Mouse (Mus musculus): ENCODE data around the gene Mycl.
"Not testable (repeated sequence)": the region's sequence is repeated elsewhere in the genome, so short reads cannot be mapped to it uniquely, and the experiment has no call there.

Gene Mycl

DNA sequence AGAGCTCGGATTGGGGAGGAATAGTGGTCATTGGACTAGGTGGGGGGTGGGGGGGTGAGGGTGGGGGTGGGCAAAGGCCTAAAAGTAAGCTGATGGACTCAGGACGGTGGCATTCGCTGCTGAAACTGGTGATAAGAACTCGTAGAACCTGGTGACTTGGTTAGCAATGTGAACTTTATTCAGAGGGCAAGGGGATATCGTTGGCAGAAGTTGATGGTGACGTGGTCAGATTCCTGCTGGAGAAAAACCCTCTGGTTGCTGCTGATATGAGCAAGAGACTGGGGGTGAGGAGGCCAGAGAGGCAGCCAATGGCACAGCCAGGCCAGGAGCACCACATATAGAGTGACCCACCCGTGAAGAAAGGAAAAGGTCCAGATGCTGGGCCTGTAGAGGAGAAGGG lies 14.2 kb upstream of the Mycl start:
- DNase-seq (ENCODE audit: low read depth, low spot score) = no peak

DNA sequence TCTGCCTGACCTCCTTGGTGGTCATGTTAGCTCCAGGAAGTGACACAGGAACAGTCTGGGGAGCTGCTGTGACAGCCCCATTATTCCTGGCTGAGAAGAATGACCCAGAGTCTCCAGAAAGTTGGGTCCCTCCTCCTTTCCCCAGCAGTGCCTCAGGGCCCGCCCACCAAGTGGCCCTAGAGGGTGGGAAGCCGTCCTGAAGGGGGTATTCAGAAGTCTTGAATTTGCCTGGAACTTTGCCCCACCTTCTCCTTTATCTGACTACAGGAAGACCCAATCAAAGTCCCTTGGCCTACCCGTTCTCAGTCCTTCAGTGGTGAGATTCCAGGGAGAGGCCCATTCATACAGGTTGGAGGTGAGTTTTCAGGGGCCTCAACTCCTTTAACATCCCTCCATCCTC lies 13.5 kb upstream of the Mycl start:
- no peak for DNase-seq (ENCODE audit: low read depth, low spot score)

DNA sequence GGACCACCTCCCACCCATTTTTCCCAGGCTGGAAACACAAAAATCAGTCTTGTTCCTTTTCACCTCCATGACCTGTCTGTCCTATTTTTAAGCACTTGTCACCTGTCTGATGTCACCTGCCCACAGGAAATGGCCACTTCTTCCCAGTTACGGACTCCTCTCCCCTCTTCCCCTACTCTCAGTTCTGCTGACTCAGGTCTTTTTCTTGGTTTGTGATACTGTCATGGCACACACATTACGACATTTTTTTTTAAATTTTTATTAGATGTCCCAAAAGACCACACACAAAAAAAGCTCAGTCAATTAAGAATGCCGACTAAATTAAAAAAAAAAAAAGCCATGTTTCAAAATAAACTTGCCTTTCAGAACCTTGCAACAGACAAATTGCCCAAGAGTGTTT lies 12.9 kb upstream of the Mycl start:
- DNase-seq (ENCODE audit: low read depth, low spot score) = no peak

DNA sequence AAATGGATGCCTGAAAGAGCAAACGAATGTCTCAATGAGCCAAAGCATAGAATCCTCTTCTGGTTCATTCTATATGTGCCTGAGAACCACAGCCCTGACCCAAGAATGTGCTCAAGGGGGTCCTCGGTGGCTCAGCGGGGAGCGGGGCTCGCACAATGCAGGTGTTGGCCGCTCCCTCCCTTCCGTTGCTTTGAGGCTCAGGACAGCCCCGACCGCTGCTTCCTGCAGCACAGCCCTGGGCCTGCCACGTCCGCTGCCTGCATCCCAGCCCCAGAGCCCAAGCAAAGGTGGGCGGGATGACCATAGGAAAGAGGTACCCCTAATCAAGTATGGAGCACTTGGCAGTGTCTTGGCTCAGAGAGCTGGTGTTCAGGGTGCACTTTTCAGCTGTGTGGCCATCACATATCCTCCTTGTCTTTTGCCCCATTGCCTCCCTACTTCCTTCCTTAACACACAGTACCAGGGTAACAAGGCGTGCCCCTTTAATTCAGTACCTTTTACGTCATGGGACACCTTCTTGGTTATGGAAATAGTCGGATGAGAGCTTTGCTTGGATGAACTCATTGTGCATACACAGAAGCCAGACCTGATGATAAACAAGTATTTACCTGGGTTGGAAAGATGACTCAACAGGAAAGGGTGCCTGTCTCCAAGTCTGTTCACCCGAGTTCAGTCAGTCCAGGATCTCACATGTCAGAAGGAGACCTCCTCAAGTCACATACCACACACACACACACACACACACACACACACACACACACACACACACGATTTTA lies 11.8 kb upstream of the Mycl start:
- DNase-seq (ENCODE audit: low read depth, low spot score) = no peak

DNA sequence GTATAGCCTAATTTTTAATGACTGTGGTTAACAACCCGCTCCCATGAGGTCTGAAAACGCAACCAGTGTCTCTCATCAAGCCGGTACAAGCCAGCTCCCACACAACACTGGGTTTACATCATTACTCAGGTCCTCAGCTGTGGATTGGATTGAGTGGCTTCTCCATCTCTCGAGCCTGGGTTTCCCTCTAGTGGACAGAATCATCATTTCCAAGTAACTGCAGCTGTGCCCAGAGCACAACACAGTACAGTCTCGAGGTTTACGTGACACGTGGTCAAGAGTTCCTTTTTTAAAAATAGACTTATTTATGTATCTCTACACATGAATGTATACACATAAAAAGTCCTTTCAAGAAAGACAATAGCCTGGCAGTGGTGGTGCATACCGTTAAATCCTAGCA lies 10.3 kb upstream of the Mycl start:
- no peak for DNase-seq (ENCODE audit: low read depth, low spot score)

DNA sequence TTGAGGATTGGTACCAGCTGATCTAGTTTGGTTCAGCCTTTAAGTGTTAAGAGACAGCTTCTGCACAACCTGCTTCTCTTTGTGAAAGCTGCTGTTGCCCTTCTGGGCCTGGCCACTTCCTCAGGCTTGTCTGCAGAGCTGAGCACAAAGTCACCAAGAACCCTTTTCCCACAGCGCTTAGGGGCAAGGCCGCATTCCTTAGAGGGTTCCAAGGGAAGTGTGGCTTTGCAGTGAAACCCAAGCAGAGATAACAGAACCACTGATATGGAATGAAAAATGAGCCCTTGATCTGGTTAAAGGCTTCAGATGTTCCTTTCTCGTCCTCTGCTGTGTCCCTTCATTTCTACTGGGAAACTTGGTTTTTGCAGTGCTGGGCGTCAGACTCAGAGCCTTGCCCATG lies 8.0 kb upstream of the Mycl start:
- DNase-seq (ENCODE audit: low read depth, low spot score) = no peak

DNA sequence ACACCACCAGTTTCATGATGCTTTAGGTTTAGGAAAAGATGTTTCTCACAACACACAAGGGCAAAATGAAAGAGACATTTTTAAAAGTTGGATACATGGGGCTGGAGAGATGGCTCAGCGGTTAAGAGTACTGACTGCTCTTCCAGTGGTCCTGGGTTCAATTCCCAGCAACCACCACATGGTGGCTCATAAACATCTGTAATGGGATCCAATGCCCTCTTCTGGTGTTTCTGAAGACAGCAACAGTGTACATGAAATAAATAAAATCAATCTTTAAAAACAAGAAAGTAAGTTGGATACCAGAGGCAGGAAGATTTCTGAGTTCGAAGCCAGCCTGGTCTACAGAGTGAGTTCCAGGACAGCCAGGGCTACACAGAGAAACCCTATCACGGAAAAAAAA lies 7.4 kb upstream of the Mycl start:
- DNase-seq (ENCODE audit: low read depth, low spot score) = not testable (repeated sequence)

DNA sequence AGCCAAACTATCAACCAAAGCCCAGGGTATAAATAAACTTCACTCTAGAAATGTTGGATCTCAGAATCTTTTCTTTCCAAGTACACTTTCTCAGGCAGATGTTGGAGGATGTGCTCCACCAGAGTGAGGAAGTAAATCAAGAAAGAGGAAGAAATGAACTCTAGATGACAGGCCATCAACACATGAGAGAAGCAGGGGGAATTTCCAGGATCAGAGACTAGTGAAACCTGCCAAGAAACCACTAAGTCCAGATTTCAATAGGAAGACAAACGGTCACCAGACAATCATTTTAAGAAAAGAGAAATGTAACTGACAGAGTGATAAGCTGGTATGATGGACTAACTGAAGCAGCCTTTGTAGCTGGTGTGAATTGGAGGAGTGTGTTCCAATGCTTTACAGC lies 4.3 kb upstream of the Mycl start:
- DNase-seq (ENCODE audit: low read depth, low spot score) = no peak

DNA sequence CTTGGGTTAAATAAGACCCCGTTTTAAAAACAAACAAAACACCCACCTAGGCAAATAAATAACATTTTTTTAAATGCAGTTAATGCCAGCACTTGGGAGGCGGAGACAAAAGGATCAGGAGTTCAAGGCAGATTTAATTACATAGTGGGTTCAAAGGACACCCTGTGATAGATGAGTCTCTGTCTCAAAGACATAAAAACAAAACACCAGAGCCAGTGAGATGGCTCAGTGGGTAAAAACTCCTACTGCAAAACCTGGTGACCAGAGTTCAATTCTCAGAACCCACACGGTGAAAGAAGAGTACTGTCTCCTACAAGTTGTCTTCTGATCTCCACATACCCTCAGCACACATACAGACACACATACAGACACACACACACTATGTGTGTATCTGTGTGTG lies 3.2 kb upstream of the Mycl start:
- no peak for DNase-seq (ENCODE audit: low read depth, low spot score)

DNA sequence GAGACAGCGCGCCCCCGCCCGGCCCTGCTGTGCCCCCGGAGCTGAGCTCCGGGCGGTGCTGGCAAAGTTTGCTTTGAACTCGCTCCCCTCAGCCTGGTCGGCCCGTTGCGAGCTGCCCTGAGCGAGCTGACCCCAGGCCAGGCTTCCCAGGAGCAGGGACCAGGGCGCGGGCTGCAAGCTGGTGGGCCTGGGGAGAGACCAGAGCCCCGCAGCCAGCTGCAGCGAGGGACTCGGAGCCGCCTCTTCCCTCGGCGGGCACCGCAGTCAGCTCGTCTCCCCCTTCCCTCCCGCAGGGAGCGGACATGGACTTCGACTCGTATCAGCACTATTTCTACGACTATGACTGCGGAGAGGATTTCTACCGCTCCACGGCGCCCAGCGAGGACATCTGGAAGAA lies 767 bp downstream of the Mycl start:
- DNase-seq (ENCODE audit: low read depth, low spot score) = no peak

DNA sequence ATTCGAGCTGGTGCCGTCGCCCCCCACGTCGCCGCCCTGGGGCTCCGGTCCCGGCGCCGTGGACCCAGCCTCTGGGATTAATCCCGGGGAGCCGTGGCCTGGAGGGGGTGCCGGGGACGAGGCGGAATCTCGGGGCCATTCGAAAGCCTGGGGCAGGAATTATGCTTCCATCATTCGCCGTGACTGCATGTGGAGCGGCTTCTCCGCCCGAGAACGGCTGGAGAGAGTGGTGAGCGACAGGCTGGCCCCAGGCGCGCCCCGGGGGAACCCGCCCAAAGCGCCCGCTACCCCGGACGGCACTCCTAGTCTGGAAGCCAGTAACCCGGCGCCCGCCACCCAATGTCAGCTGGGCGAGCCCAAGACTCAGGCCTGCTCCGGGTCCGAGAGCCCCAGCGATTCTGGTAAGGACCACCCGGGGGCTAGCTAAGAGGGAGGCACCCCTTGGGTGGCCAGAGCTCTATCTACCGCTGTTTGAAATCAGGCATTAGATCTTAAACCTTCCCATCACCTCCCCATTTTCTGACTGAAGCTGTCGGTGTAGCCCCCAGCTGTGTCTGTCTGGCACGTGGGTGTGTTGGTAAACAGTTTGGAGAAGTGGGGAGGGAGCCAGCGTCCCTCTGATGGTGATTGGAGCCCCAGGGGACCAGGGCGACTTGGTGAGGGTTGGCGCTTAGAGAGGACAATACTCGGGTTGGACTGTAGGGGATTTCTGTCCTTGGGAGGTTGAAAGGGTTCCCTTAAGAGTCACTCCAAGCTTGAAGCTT lies 1.3 kb downstream of the Mycl start:
- no peak for DNase-seq (ENCODE audit: low read depth, low spot score)

DNA sequence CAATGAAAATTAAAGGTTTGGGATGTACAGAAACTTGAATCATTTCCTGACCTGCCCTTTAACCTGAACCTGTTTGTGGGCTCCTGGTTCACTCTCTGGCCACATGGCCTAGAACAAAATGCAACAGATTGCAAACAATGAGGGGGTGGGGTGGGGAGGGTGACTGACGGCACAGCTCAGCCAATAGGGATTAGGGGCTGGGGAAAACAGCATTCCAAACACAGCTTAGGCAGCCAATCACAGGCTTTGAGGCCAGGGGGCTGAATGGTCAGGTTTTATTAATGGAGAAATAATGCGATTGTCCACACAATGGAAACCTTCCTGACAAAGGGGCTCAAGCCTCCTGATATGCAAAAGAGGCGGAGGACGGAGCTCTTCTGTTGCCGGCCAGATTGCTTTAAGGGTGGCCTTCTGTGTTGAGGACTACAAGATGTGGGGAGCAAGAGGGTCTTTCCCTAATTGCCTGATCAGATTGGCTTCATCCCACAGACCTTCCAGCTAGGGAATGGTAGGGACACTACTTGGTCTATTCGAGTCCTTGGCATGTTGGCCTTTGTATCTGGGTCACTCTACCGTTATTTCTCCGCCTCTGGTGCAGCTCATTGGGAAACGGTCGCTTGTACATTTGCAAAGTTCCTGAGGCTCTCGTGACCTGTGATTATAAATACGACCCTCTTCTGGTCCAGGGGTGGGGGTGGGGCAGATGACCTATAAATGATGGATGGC lies 3.2 kb downstream of the Mycl start:
- no peak for DNase-seq (ENCODE audit: low read depth, low spot score)

DNA sequence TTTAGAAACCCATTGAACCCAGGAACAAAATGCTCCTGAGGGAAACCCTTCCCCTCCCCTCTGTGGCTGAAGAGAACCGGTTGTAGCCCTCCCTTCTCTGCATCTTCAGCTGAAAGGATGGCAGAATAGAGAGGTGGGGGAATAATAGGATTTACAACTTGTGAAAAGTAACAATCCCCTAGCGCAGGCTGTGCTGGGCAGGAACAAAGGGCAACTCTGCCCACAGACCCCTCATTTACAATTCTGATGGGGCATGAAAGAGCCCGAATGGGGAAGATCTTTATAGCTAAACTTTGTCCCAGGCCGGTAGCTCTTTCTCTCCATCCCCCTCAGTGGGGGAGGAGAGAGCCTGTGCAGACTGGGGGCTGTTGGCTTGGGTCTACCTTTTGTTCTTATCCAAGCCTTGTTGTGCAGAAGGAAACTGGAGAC lies 3.8 kb downstream of the Mycl start:
- DNase-seq (ENCODE audit: low read depth, low spot score) = no peak

DNA sequence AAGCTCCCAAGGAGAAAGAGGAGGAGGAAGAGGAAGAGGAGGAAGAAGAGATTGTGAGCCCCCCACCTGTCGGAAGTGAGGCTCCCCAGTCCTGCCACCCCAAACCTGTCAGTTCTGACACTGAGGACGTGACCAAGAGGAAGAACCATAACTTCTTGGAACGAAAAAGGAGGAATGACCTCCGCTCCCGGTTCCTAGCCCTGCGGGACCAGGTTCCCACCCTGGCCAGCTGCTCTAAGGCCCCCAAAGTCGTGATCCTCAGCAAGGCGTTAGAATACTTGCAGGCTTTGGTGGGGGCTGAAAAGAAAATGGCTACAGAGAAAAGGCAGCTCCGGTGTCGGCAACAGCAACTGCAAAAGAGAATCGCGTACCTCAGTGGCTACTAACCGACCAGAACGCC lies 4.7 kb downstream of the Mycl start:
- DNase-seq (ENCODE audit: low read depth, low spot score) = no peak

DNA sequence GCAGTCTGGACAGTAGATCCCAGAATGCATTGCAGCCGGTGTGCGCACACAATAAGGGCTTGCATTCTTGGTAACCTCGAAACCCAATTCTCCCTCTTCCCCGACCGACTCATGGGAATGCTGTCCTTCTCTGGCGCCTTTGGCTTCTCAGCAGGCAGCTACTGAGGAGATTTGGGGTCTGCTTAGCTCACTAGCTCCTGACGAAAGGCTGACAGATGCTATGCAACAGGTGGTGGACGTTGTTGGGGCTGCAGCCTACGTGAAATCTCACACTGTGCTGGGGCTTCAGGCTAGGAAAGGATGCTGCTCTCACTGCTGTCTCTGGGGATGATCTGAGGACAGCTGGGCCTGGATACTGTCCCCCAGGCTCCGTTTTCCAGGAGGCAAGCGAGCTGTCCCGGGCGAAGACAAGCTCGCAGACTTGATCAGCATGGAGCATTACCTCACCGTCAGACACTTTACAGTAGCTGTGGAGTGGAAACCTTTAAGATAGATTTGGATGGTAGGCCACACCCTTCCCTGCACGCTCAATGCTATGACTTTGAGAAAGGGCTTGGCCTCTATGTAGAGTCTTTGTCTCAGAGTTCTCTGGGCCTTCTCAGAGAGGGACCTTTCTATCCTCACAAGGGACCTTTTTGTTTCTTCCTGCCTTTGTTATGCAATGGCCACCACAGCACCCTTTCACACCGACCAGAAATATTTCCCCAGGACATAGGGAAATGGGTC lies 5.3 kb downstream of the Mycl start:
- no peak for DNase-seq (ENCODE audit: low read depth, low spot score)

DNA sequence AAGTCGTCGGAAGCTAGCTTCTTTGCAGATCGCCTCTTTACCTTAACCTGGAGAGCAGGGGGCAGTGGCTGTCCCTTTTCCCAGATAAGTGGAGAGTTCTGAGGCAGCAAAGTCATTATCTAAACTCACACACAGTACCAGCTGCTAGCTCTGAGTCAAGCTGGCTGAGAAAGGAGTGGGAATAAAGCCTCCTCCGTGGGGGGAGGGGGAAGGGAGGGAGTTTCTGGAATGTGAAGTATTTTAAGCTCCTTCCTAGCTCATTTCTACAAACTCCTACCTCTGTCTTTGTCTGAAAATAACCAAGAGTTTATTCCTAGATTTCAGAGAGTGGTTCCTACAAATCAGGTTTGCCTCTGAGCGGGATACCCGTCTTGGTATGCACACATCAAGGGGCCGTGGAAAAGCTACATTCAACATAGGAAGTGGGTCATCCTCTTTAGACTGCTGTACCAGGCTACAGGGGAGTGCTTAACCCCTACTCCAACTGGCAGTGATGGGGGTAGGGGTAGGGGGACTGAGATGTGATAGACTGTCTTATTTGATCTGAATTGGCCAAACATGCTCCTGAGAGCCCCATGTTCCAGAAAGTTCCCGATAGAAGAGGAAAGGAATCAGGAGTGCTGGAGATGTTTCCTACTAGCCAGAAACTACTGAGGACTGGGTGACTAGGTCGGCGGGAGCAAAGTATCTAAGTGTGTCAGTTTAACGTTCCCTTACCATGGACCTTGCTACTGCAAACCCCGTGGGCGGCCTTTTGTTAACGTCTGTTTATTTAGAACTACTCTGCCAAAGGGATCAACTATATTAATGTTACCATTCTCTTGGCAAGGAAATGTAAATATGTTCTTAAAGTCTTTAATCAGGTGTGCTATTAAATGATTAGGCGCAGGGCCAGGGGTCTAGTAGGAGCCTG lies 9.9 kb downstream of the Mycl start:
- DNase-seq (ENCODE audit: low read depth, low spot score) = no peak

DNA sequence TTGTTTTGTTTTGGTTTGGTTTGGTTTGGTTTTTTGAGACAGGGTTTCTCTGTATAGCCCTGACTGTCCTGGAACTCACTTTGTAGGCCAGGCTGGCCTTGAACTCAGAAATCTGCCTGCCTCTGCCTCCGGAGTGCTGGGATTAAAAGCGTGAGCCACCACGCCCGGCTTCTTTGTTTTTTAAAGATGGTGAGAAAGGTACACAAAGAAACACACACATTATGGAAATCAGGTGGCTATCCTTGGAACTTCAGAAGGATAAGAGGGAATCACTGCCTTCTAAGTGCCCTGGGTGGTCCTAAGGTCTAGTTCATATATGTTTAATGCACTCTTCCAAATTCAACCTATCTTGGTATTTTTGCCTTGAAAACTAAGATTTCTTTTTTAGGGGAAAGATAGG lies 17.0 kb downstream of the Mycl start:
- DNase-seq (ENCODE audit: low read depth, low spot score) = not testable (repeated sequence)

DNA sequence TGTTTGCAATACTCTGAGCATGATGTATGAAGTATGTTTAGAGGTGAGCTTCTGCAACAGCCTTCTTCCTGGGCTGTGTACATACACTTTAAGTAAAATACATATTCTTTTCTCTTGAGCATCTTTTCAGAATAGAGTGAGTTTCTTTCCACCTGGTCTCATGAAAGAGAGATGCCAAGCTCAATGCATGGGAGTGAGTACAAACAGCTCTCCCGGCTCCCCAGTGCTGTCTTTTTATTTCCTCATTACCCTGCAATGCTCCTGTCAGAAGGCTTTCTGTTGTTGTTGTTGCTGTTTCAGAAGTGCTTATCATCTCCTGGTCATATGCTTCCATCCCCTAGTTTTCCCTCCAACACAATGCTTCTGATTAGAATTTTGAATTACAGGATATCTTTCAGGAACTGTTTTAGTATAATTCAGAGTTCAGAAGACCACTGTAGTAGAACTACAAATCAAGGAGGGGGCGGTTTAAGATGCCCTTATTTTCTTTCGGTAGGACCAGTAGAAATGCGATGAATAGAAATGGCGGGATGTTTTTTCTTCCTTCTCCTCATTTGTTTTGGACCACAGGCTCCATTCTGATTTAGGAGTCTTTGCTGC lies 18.0 kb downstream of the Mycl start:
- DNase-seq (ENCODE audit: low read depth, low spot score) = no peak

DNA sequence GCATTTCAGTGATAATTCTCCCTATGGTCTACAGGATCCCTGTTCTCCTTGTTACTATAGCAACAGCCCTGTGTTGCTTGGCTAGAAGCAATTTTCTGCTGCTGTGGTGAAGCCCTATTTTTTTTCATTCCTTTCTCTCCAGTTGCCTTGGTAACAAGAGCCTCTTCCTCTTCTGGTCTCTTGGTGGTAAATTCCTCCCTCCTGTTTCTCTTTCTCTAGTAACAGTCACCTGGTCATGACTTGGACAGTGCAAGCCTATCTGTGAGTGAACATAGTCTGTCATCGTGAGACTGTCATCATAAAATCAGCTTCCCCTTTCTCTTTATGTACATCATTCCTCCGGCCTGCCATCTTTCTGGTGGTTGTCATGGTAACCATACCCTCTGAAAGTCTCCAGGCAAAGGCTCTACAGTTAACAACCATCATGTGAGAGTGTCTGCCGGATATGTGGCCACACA lies 18.5 kb downstream of the Mycl start:
- DNase-seq (ENCODE audit: low read depth, low spot score) = peak; percentile 92

DNA sequence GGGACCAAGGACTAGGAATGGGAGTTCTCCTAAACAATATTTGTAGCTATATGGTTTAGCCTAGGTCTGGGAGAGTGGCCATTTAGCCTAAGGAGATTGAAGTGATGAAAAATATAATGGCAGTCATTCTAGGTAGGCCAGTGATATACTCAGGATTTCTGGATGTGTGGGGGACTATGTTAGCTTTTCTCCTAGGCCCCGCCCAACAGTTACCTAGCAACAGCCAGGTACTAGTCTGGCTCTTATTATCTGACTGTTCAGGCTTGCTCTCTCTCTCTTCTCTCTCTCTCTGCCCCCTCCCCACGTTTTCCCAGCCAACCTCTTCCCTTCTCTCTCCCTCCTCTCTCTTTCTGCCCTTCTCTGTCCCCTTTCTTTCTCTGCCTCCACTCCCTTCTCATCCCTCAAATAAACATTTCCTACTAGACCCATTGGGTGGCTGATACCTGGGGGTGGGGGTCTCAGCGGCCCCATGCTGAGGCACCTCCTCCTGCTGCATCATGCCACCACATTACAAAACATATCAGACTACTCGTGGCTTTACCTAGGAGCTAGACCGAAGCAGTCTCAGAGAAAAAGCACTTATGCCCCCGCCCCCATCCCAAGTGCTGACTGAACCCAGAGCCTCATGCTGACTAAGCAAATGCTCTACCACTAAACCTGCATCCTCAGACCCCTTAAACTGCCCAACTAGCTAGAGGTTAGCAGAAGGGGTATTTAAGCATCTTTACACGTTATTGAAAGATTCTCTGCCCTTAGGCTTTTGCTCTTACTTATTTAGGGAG lies 19.2 kb downstream of the Mycl start:
- DNase-seq (ENCODE audit: low read depth, low spot score) = no peak

All from brain, embryonic 18.5 days (tissue).